Mouse (Mus musculus): ENCODE data around the gene Olfr1297.

Gene Olfr1297

DNA sequence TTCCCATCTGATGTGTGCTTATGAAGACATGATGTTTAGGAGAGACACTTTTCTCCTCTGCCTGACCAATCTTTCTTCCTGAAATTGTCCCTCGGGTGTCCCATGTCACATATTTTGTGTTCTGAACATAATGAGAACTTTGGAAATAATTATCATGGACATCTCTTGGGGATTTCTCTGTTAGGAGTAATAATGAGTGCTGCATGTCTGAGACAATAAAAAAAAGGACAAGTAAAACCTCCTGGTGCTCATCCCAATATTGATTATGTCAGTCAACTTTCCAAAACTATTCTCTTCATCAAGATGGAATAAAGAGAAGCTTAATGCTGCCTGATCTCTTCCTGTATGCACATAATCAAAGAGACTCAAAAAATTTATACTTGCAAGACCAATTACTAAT lies at the start of gene Olfr1297:
Olfr1297 (minus strand) TSS at position 101 of the 400 bp plus-strand sequence.
- in situ Hi-C loops (cut with MboI), result no loop called here

GRCm38 (mm10) chr2:111661119-111661518 lies 34.8 kb upstream of the Olfr1297 start, which contains the start of gene Olfr1299:
Gene Olfr1299, plus strand, starts transcription at chr2:111661419.
- in situ Hi-C loops (cut with MboI), result no loop called here

DNA sequence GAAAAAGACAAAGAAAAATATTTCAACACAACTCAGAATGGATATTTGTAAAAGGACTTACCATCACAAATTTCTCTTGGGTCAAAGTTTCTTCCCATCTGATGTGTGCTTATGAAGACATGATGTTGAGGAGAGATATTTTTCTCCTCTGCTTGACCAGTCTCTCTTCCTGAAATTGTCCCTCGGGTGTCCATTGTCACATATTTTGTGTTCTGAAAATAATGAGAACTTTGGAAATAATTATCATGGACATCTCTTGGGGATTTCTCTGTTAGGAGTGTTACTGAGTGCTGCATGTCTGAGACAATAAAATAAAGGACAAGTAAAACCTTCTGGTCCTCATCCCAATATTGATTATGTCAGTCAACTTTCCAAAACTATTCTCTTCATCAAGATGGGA lies 22.8 kb upstream of the Olfr1297 start, which contains the start of gene Olfr1298:
Olfr1298 (minus strand) TSS at position 101 of the 400 bp plus-strand sequence.
- in situ Hi-C loops (cut with MboI), result no loop called here

DNA sequence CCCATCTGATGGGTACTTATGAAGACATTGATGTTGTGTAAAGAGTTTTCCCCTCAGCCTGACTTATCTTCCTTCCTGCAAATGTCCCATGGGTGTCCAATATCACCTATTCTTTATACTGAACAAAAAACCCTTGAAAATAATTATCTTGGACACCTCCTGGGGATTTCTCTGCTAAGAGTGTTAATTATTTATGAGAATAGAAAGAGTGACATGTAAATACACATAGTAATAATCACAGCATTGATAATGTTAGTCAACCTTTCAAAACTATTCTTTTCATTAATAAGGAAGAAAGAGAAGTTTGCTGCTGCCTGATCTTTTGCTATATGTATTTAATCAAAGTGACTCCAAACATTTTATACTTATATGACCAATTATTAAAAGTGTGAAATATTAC lies 56.7 kb downstream of the Olfr1297 start, which contains the start of gene Olfr1295:
Olfr1295 (minus strand) TSS at position 101 of the 400 bp plus-strand sequence.
- in situ Hi-C loops (cut with MboI), result no loop called here

Measured in mature B cell (primary cell).